Mouse (Mus musculus) ES-Bruce4 (cell line): Measurements from ENCODE around the gene Cirbp. TPM values are rescaled to one million over a fixed set of nuclear protein-coding genes. Genes with fewer than 3 reads are reported as not detected.

Experiments
- H3K27ac ChIP-seq: 2 replicates; pipeline ENCODE4 v1.5.1; 2012; ENCODE audit warnings: low read length, inconsistent platforms; ENCODE audit not compliant: insufficient read depth
- H3K27me3 ChIP-seq: 2 replicates; pipeline ENCODE4 v1.6.1; 2012; ENCODE audit warnings: mild to moderate bottlenecking, low read length, inconsistent platforms; ENCODE audit not compliant: control insufficient read depth, poor library complexity, insufficient read depth, severe bottlenecking
- H3K36me3 ChIP-seq: 2 replicates; pipeline ENCODE4 v1.6.1; 2012; ENCODE audit warnings: inconsistent platforms, mild to moderate bottlenecking, low read length, moderate library complexity; ENCODE audit not compliant: control insufficient read depth, poor library complexity, insufficient read depth, severe bottlenecking
- H3K4me1 ChIP-seq: one replicate; pipeline ENCODE4 v1.8.1; 2011; ENCODE audit warnings: low read length; ENCODE audit not compliant: control insufficient read depth, insufficient read depth
- H3K4me3 ChIP-seq: 2 replicates; pipeline ENCODE4 v1.5.1; 2011; ENCODE audit warnings: low read depth, mild to moderate bottlenecking, low read length
- H3K9ac ChIP-seq: 2 replicates; pipeline ENCODE4 v1.6.1; 2012; ENCODE audit warnings: low read depth, mild to moderate bottlenecking, inconsistent platforms; ENCODE audit not compliant: poor library complexity, severe bottlenecking
- H3K9me3 ChIP-seq: replicated peaks from 2 replicates; pipeline ENCODE4 v1.6.1; 2012; ENCODE audit warnings: mild to moderate bottlenecking, low read length, inconsistent platforms; ENCODE audit not compliant: control insufficient read depth, poor library complexity, insufficient read depth, severe bottlenecking
- CTCF ChIP-seq: IDR thresholded peaks from one replicate; pipeline ENCODE4 v1.8.1; 2011; ENCODE audit warnings: low read depth, low read length
- EP300 ChIP-seq: IDR thresholded peaks from 2 replicates; pipeline ENCODE4 v1.6.1; 2011; ENCODE audit warnings: low read depth, low read length; ENCODE audit not compliant: insufficient read depth
- POLR2A ChIP-seq: IDR thresholded peaks from one replicate; pipeline ENCODE4 v1.8.1; 2011; ENCODE audit warnings: low read length; ENCODE audit not compliant: insufficient read depth
- polyA plus RNA-seq: library from polyadenylated mRNA; stranded (reverse); fragments of >200 nt; gene quantifications from 2 replicates; pipeline ENCODE4 v1.2.4, GENCODE M21; 2011; ENCODE audit warnings: low read depth; ENCODE audit not compliant: missing spikeins, insufficient read depth, insufficient read length

The Cirbp gene
- polyA plus RNA-seq, 1 experiment, result 51.9 TPM

- H3K4me3 ChIP-seq, result peak overlapping the region; percentile 75
- peaks cover 24% of the 10 kb centered on the region for H3K36me3 ChIP-seq
- no peaks in the 10 kb centered on the region for H3K9me3 ChIP-seq
- H3K4me1 ChIP-seq, result peaks cover 10% of the 10 kb centered on the region
- TF ChIP-seq EP300 (peak; percentile 34; the same call in 1 of the 2 replicates), POLR2A (no peak)
- peak overlapping the region; percentile 31 for H3K9ac ChIP-seq
- no peaks in the 10 kb centered on the region for H3K27me3 ChIP-seq
- peak overlapping the region; percentile 94 for H3K27ac ChIP-seq
Measured at GRCm38 (mm10) chr10:80159561-80160454, 6.0 kb upstream of the Cirbp start.

DNA sequence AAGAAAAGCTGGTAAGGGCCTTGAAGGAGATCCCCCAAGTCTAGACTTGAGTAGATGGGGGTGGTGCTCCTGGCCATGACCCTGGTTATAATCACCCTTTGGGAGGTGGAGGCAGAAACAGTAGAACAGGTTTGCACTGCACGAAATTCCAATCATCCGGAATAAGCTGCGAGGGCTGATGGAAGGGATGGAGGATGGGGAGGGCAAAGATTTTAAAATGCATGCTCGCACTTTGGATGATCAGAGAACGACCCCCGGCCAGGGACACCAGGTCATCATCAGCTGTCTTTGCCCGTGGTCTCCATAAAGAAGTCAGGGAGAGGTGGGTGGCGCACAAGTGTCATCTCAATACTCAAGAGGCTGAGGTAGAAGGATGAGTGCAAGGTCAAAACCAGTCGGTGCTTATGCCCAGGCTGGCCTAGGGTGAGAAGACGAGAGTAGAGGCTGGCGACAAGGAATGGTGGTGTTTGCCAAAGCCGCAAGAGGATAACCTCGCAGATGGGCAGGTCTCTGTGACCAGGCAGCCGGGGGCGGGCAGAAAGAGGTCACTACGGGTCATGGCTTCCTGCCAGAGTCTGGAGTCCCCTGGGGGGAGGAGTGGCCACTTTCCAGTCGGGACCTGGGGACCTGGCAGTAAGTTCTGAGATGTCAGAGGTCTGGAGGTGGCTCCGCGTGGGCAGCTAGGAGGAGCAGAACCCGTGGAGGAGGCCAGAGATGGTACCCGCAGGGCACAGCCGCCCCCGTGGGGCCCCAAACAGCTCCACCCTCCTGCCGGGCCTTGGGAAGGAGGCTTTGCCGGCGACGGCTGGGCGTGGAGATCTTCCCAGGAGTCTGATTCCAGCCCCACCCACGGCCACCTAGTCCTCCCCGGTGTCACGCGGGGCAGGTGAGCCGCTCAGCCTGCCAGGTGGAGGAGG lies 5.1 kb upstream of the Cirbp start:
- peaks cover 15% of the 10 kb centered on the region for H3K36me3 ChIP-seq
- TF ChIP-seq EP300 (no peak), CTCF (no peak), POLR2A (no peak)
- peak overlapping the region; percentile 31 for H3K9ac ChIP-seq
- no peaks in the 10 kb centered on the region for H3K9me3 ChIP-seq
- H3K4me1 ChIP-seq, result peaks cover 11% of the 10 kb centered on the region
- H3K27ac ChIP-seq, result peak overlapping the region; percentile 40
- H3K4me3 ChIP-seq, result peak overlapping the region; percentile 75
- H3K27me3 ChIP-seq, result no peaks in the 10 kb centered on the region

GRCm38 (mm10) chr10:80161522-80162242 lies 4.1 kb upstream of the Cirbp start:
- Histone ChIP-seq H3K27ac (peak overlapping the region; percentile 62), H3K4me1 (peaks cover 12% of the 10 kb centered on the region), H3K36me3 (peaks cover 6% of the 10 kb centered on the region), H3K9me3 (no peaks in the 10 kb centered on the region), H3K27me3 (no peaks in the 10 kb centered on the region), H3K4me3 (no peak overlapping the region), H3K9ac (peak overlapping the region; percentile 31)
- no peak for TF ChIP-seq POLR2A
- 0 out of 2 replicates have a peak, but pooled peaks have one; percentile 20 for TF ChIP-seq EP300

DNA sequence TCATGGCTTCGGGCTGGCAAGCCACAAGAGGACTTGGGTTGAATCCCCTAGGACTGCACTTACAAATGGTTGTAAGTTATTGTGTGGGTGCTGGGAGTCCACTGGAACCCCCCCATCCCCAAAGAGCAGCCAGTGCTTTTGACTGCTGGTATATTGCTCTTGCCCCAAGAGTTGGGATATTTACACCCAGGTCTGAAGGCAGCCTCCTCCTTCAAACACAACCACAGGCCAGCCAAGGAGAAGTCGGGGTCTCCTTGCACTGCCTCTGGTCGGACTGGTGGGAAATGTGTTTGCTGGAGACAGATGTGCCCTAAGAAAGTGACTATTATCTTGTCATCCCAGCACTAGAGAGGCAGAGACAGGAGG lies 3.6 kb upstream of the Cirbp start:
- no peak for TF ChIP-seq CTCF
- no peak for TF ChIP-seq EP300
- no peak for TF ChIP-seq POLR2A
- H3K36me3 ChIP-seq, result peaks cover under 1% of the 10 kb centered on the region; the same call in 1 of the 2 replicates
- H3K4me3 ChIP-seq, result no peak overlapping the region
- no peak overlapping the region for H3K9ac ChIP-seq
- peaks cover 12% of the 10 kb centered on the region for H3K4me1 ChIP-seq
- H3K27me3 ChIP-seq, result no peaks in the 10 kb centered on the region
- no peaks in the 10 kb centered on the region for H3K9me3 ChIP-seq
- H3K27ac ChIP-seq, result no peak overlapping the region

DNA sequence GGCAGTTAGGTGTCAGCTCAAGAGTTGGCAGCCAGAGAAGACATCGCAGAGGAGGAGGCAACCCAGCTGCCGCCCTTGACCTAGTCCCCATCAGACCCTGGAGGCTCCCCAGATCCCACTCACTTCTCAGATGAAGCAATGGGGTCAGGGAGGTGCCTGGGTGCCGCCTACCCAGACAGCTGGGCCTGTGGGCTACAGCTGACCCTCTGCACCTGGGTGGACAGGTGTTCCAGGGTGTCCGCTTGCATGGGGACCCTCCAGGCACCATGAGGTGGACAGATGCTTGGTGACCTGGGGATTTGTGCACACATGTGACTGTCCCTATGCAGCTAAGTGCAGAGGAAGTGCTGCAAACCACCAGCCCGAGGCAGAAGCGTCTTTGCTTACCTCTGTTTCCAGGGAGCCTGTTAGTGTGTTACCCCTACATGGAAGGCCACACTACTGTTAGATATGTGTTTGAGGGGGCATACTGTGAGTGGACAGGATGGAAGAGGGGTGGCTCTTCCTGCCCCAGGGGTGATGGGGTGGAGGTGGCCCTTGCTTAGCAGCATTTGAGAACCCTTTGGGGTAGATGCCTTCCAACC lies 3.0 kb upstream of the Cirbp start:
- Histone ChIP-seq H3K36me3 (no peaks in the 10 kb centered on the region), H3K4me3 (no peak overlapping the region), H3K4me1 (peaks cover 12% of the 10 kb centered on the region), H3K27me3 (no peaks in the 10 kb centered on the region), H3K27ac (0 out of 2 replicates have a peak overlapping the region, but pooled peaks have one; percentile 3), H3K9ac (no peak overlapping the region), H3K9me3 (no peaks in the 10 kb centered on the region)
- TF ChIP-seq EP300 (no peak), CTCF (no peak), POLR2A (no peak)
